Mouse (Mus musculus) C2C12 (cell line): ENCODE data around the gene Gm44805.

ENCODE experiments used
- CEBPB ChIP-seq: IDR thresholded peaks from one replicate; pipeline ENCODE4 v1.6.1; 2011; ENCODE audit warnings: low read depth, mild to moderate bottlenecking, control low read depth, moderate library complexity
- CTCF ChIP-seq: IDR thresholded peaks from one replicate; pipeline ENCODE4 v1.5.1; 2011; ENCODE audit not compliant: control insufficient read depth, insufficient read depth, insufficient read length
- MAX ChIP-seq: IDR thresholded peaks from one replicate; pipeline ENCODE4 v1.6.1; 2011; ENCODE audit warnings: mild to moderate bottlenecking, control low read depth
- MYOD1 ChIP-seq: IDR thresholded peaks from one replicate; pipeline ENCODE4 v1.6.1; 2011; ENCODE audit warnings: low read depth; ENCODE audit not compliant: control insufficient read depth, insufficient read length

DNA sequence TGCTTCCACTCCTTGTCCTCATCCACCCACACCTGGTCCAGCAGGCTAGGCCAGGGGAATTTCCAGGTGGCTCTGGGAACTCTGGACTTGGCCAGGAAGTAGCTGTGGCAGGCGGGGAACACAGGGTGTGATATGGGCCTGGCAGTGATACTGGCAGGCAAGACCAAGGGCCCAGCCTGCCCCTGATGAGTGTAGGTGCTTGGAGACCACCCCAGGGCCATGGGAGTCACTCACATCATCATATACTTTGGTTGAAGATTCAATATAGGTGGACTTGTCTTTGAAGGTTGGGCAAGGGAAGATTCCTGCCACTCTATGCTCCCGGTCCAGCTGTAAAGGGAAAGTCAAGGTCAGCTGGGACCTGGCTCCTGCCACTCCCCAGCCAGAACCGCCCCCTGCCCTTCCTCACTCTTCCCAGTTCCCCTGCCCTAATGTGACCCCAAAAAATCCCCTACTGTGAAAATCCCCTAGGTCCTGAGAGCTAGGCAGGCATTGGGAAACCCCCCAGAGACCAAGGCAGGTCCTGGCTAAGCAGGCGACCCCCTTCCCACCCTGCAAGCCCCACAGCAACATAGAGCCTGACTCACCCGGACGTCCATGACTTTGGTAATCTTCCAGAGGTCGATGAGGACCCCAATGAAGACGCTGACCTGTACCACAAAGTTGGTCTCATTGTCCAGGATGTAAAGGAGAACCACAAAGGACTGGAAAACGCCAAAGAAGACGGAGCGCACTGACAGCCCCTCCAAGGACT, 46.0 kb downstream of the Gm44805 start:
- no peak for TF ChIP-seq MAX
- no peak for TF ChIP-seq CTCF
- no peak for TF ChIP-seq CEBPB
- no peak for TF ChIP-seq MYOD1
